Mouse (Mus musculus) urinary bladder, adult 2 months (tissue): ENCODE results near the gene Atp7a. TPM values are rescaled to one million over a fixed set of nuclear protein-coding genes. Genes with fewer than 3 reads are reported as not detected.

ENCODE experiments used
- DNase-seq: peaks from one replicate; pipeline ENCODE4 v3.0.0; 2022; ENCODE audit warnings: low spot score
- polyA plus RNA-seq: library from polyadenylated mRNA; depleted of rRNA; stranded (reverse); fragments of >200 nt; gene quantifications from 2 replicates; pipeline ENCODE4 v1.2.3, GENCODE M21; 2012; rRNA removed

Atp7a gene
- polyA plus RNA-seq, 1 experiment, result 4.6 TPM

GRCm38 (mm10) chrX:106171106-106171852 lies 144.2 kb downstream of the Atp7a start:
- peak; percentile 23 for DNase-seq

GRCm38 (mm10) chrX:106171853-106172154 lies 144.7 kb downstream of the Atp7a start:
- no peak for DNase-seq

Other genes starting within 250 kb of the Atp7a start
- 34.8 and 42.2 TPM in 2 replicates for gene Atrx, start 97.9 kb upstream of the Atp7a start, polyA plus RNA-seq
- 18.6 and 20.4 TPM in 2 replicates for gene Magt1, start 15.4 kb upstream of the Atp7a start, polyA plus RNA-seq
- gene Cox7b, start 11.6 kb upstream of the Atp7a start, polyA plus RNA-seq, result 213 and 279 TPM in 2 replicates
- gene Tlr13, start 115.9 kb downstream of the Atp7a start, polyA plus RNA-seq, result 1.3 TPM in 2 replicates
- gene Pgk1, start 159.8 kb downstream of the Atp7a start, polyA plus RNA-seq, result 158 and 166 TPM in 2 replicates
- gene Taf9b, start 193.9 kb downstream of the Atp7a start, polyA plus RNA-seq, result 18.8 and 20.2 TPM in 2 replicates
- gene Fnd3c2, start 228.1 kb downstream of the Atp7a start, polyA plus RNA-seq, result not detected in 2 replicates